In the genomic region with DNA sequence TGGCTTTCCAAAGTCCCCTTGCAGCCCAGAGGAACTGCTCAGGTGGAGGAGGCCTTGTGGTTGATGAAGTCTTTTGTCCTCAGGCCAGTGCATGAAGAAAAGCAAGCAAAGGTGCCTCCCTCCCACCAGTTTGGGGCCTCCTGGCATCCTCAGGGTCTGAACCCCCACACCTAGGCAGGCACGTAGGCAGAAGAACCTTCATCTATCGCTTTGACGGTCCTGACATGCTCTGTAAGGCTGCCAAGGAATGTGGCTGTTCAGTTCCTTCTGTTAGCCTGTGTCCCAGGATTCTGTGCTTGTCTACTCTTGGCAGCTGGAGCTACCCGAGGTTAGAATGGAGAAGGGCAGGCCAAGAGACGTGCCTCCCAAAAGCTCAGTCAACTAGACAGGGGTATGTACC, we compare ENCODE assay signal across 14 mouse cellular contexts.
"Had no signal": no experiment of that assay in that cellular context is flagged by ENCODE, and none has a peak within 500 bp of the region (broad histone marks: within the 10 kb centered on the region; RNA-seq: fewer than 3 reads in every experiment).

No protein-coding gene starts in this region.

- H3K9me3 ChIP-seq: liver, embryonic 13.5 days; lung, embryonic 15.5 days; midbrain, embryonic 13.5 days had no signal

- H3K4me3 ChIP-seq: left cerebral cortex, adult 2 months; liver, embryonic 13.5 days; lung, embryonic 15.5 days; midbrain, embryonic 13.5 days had no signal

- DNase-seq: kidney, adult 8-10 months; kidney, postnatal 25 days; liver; liver, embryonic 13.5 days; liver, postnatal 0 days; lung, postnatal 14 days; right cerebral cortex, adult 18-20 months; right cerebral cortex, postnatal 25 days; thymus, adult 2 months; thymus, postnatal 25 days had no signal

- H3K27me3 ChIP-seq: liver, embryonic 13.5 days; lung, embryonic 15.5 days; midbrain, embryonic 13.5 days had no signal

- H3K36me3 ChIP-seq: liver, embryonic 13.5 days; lung, embryonic 15.5 days; midbrain, embryonic 13.5 days had no signal

- ATAC-seq: intestine, postnatal 0 days; liver, postnatal 0 days; midbrain, embryonic 13.5 days had no signal

- H3K4me1 ChIP-seq: liver, embryonic 13.5 days; lung, embryonic 15.5 days; midbrain, embryonic 13.5 days had no signal
